Mouse (Mus musculus): ENCODE results near the gene Olfr1380.
"Not testable (repeated sequence)": the region's sequence is repeated elsewhere in the genome, so short reads cannot be mapped to it uniquely, and the experiment has no call there.

GRCm38 (mm10) chr11:49543149-49543548 lies 13.5 kb upstream of the Olfr1380 start, which contains the start of gene Olfr1381:
- TF ChIP-seq GATA1, TAL1 (IDR thresholded peaks at IDR 0.05; ENCODE audit: low read length): not testable (repeated sequence)
